Mouse (Mus musculus) liver, postnatal 0 days (tissue): ENCODE measurements at regions not wholly inside any gene's neighbourhood (a gene's known extent, or its start where the extent isn't known, plus 50 kb on each side); places are given as distances from the start of the nearest gene placed in this dataset.

ENCODE experiments used
- ATAC-seq: fragments of 200-750 bp; cut with Nextera tagmentation; 2 replicates; pipeline ENCODE4 v1.8.0; 2017; ENCODE audit warnings: mild to moderate bottlenecking, moderate library complexity
- DNase-seq: peaks from one replicate; pipeline ENCODE4 v3.0.0-alpha.2; 2016
- H3K27ac ChIP-seq: fragments of 300-500 bp; sonication (generic); 2 replicates; pipeline ENCODE4 v1.5.1; 2014; ENCODE audit warnings: antibody characterized with exemption, moderate library complexity, mild to moderate bottlenecking, low read depth
- H3K27me3 ChIP-seq: fragments of 300-500 bp; sonication (generic); 2 replicates; pipeline ENCODE4 v1.6.1; 2014; ENCODE audit warnings: low read length, control low read depth, mixed read lengths; ENCODE audit not compliant: insufficient read depth
- H3K36me3 ChIP-seq: fragments of 300-500 bp; sonication (generic); replicated peaks from 2 replicates; pipeline ENCODE4 v1.6.1; 2014; ENCODE audit warnings: mild to moderate bottlenecking, control low read depth, low read length, moderate library complexity, mixed read lengths; ENCODE audit not compliant: insufficient read depth
- H3K4me1 ChIP-seq: fragments of 300-500 bp; sonication (generic); 2 replicates; pipeline ENCODE4 v1.6.1; 2014; ENCODE audit warnings: antibody characterized with exemption, mild to moderate bottlenecking, control low read depth; ENCODE audit not compliant: insufficient read depth
- H3K4me2 ChIP-seq: fragments of 300-500 bp; sonication (generic); 2 replicates; pipeline ENCODE4 v1.6.1; 2014; ENCODE audit warnings: low read depth, mild to moderate bottlenecking, low read length, moderate library complexity, mixed read lengths
- H3K4me3 ChIP-seq: fragments of 300-500 bp; sonication (generic); 2 replicates; pipeline ENCODE4 v1.5.1; 2014; ENCODE audit warnings: low read depth, low read length
- H3K9ac ChIP-seq: fragments of 300-500 bp; sonication (generic); replicated peaks from 2 replicates; pipeline ENCODE4 v1.6.1; 2014; ENCODE audit warnings: mild to moderate bottlenecking, moderate library complexity
- H3K9me3 ChIP-seq: fragments of 300-500 bp; sonication (generic); 2 replicates; pipeline ENCODE4 v1.6.1; 2016; ENCODE audit warnings: mild to moderate bottlenecking, control low read depth, low read length, mixed read lengths
- CTCF ChIP-seq: sonication (generic); IDR thresholded peaks from 2 replicates; pipeline ENCODE4 v1.5.1; 2016; ENCODE audit warnings: antibody characterized with exemption, low read depth
- EP300 ChIP-seq: IDR thresholded peaks from 2 replicates; pipeline ENCODE4 v1.6.1; 2016; ENCODE audit warnings: antibody characterized with exemption, low read depth, mild to moderate bottlenecking
- WGBS: fragments of 180-500 bp; shearing (Covaris S2); extraction: QIAGEN DNeasy Blood & Tissue Kit; methylation state at CpG from one replicate; pipeline ENCODE4 v1.1.7; 2014; ENCODE audit not compliant: insufficient replicate concordance; 5-methylcytosine and 5-hydroxymethylcytosine counted together

GRCm38 (mm10) chr3:66802538-66802937 lies 178.7 kb upstream of the Rsrc1 start:
- DNase-seq (no peak), ATAC-seq (no peak)
- Histone ChIP-seq H3K27ac (no peak overlapping the region), H3K4me3 (no peak overlapping the region), H3K4me2 (no peak overlapping the region), H3K9ac (no peak overlapping the region), H3K9me3 (no peaks in the 10 kb centered on the region), H3K4me1 (no peaks in the 10 kb centered on the region), H3K36me3 (no peaks in the 10 kb centered on the region), H3K27me3 (no peaks in the 10 kb centered on the region)
- TF ChIP-seq CTCF (no peak), EP300 (no peak)
- 71% methylated on average over 5 of the region's 5 CpGs for WGBS

- TF ChIP-seq CTCF (no peak), EP300 (no peak)
- ATAC-seq (no peak), DNase-seq (no peak)
- Histone ChIP-seq H3K27ac (no peak overlapping the region), H3K27me3 (no peaks in the 10 kb centered on the region), H3K4me3 (no peak overlapping the region), H3K4me2 (no peak overlapping the region), H3K4me1 (no peaks in the 10 kb centered on the region), H3K9me3 (no peaks in the 10 kb centered on the region), H3K9ac (no peak overlapping the region), H3K36me3 (no peaks in the 10 kb centered on the region)
- WGBS: 12% methylated on average over 1 of the region's 1 CpGs
Measured at GRCm38 (mm10) chr3:66806176-66806575, 175.0 kb upstream of the Rsrc1 start.

GRCm38 (mm10) chr3:66812686-66813445 lies 168.3 kb upstream of the Rsrc1 start:
- Histone ChIP-seq H3K4me1 (no peaks in the 10 kb centered on the region), H3K36me3 (no peaks in the 10 kb centered on the region), H3K9ac (no peak overlapping the region), H3K9me3 (no peaks in the 10 kb centered on the region), H3K27ac (no peak overlapping the region), H3K4me3 (no peak overlapping the region), H3K4me2 (no peak overlapping the region), H3K27me3 (no peaks in the 10 kb centered on the region)
- DNase-seq (no peak), ATAC-seq (no peak)
- TF ChIP-seq EP300: no peak
- no peak for TF ChIP-seq CTCF
- WGBS: 70% methylated on average over 5 of the region's 5 CpGs

GRCm38 (mm10) chr3:66825761-66826160 lies 155.4 kb upstream of the Rsrc1 start:
- no peaks in the 10 kb centered on the region for H3K9me3 ChIP-seq
- DNase-seq: no peak
- TF ChIP-seq CTCF (no peak), EP300 (no peak)
- no peak overlapping the region for H3K9ac ChIP-seq
- H3K4me2 ChIP-seq: no peak overlapping the region
- no peaks in the 10 kb centered on the region for H3K4me1 ChIP-seq
- WGBS: 72% methylated on average over 3 of the region's 3 CpGs
- ATAC-seq: no peak
- no peaks in the 10 kb centered on the region for H3K27me3 ChIP-seq
- no peaks in the 10 kb centered on the region for H3K36me3 ChIP-seq
- no peak overlapping the region for H3K4me3 ChIP-seq
- no peak overlapping the region for H3K27ac ChIP-seq
